Mouse (Mus musculus) stomach, embryonic 15.5 days (tissue): ENCODE data around the gene D10Wsu102e. TPM values are rescaled to one million over a fixed set of nuclear protein-coding genes. Genes with fewer than 3 reads are reported as not detected.

Experiments
- ATAC-seq: fragments of 200-750 bp; cut with Nextera tagmentation; 2 replicates; pipeline ENCODE4 v1.8.0; 2017; ENCODE audit warnings: low read depth, moderate number of reproducible peaks, moderate TSS enrichment; ENCODE audit not compliant: insufficient read depth, low FRiP score
- H3K27ac ChIP-seq: fragments of 300-500 bp; sonication (generic); 2 replicates; pipeline ENCODE4 v1.5.1; 2015; ENCODE audit warnings: mild to moderate bottlenecking, inconsistent platforms
- H3K27me3 ChIP-seq: fragments of 300-500 bp; sonication (generic); replicated peaks from 2 replicates; pipeline ENCODE4 v1.6.1; 2015; ENCODE audit warnings: inconsistent platforms
- H3K36me3 ChIP-seq: fragments of 300-500 bp; sonication (generic); 2 replicates; pipeline ENCODE4 v1.6.1; 2015; ENCODE audit warnings: inconsistent platforms
- H3K4me1 ChIP-seq: fragments of 300-500 bp; sonication (generic); 2 replicates; pipeline ENCODE4 v1.6.1; 2015; ENCODE audit warnings: inconsistent platforms
- H3K4me2 ChIP-seq: fragments of 300-500 bp; sonication (generic); 2 replicates; pipeline ENCODE4 v1.6.1; 2015; ENCODE audit warnings: mild to moderate bottlenecking, inconsistent platforms
- H3K4me3 ChIP-seq: fragments of 300-500 bp; sonication (generic); replicated peaks from 2 replicates; pipeline ENCODE4 v1.5.1; 2015; ENCODE audit warnings: inconsistent platforms
- H3K9ac ChIP-seq: fragments of 300-500 bp; sonication (generic); 2 replicates; pipeline ENCODE4 v1.6.1; 2015; ENCODE audit warnings: inconsistent platforms
- H3K9me3 ChIP-seq: fragments of 300-500 bp; sonication (generic); 2 replicates; pipeline ENCODE4 v1.6.1; 2016; ENCODE audit warnings: inconsistent platforms
- WGBS: fragments of 180-500 bp; shearing (Covaris S2); methylation state at CpG from one replicate; pipeline ENCODE4 v1.1.7; 2015; 5-methylcytosine and 5-hydroxymethylcytosine counted together
- polyA plus RNA-seq: library from polyadenylated mRNA; unstranded; fragments of >200 nt; fragmentation: Nextera tagmentation; extraction: Ambion mirVana; gene quantifications from 2 replicates; pipeline ENCODE4 v1.2.1, GENCODE M21; 2015

The D10Wsu102e gene
- 0.63 and 0.64 TPM in 2 replicates for polyA plus RNA-seq

- Histone ChIP-seq H3K27me3 (no peaks in the 10 kb centered on the region), H3K9ac (peak within 1 kb of the TSS; percentile 82), H3K4me3 (peak within 1 kb of the TSS; percentile 91), H3K9me3 (no peaks in the 10 kb centered on the region), H3K4me1 (peaks cover 9% of the 10 kb centered on the region), H3K36me3 (peaks cover 14% of the 10 kb centered on the region; the same call in 1 of the 2 replicates), H3K4me2 (peak within 1 kb of the TSS; percentile 85), H3K27ac (peak within 1 kb of the TSS; percentile 85)
- peak; percentile 97 for ATAC-seq
- under 1% methylated on average over 30 of the region's 30 CpGs for WGBS
Measured at GRCm38 (mm10) chr10:83359956-83360355, at the start of gene D10Wsu102e. TSS of gene D10Wsu102e (plus strand) at chr10:83360221.

- 46% methylated on average over 7 of the region's 7 CpGs for WGBS
- ATAC-seq: no peak
- no peaks in the 10 kb centered on the region for H3K4me1 ChIP-seq
Measured at GRCm38 (mm10) chr10:83310356-83310755, 49.7 kb upstream of the D10Wsu102e start.

GRCm38 (mm10) chr10:83313033-83313432 is 47.0 kb upstream of the D10Wsu102e start:
- H3K27me3 ChIP-seq: no peaks in the 10 kb centered on the region
- no peak overlapping the region for H3K4me2 ChIP-seq
- no peak for ATAC-seq
- WGBS: 70% methylated on average over 5 of the region's 5 CpGs
- no peaks in the 10 kb centered on the region for H3K4me1 ChIP-seq
- H3K36me3 ChIP-seq: no peaks in the 10 kb centered on the region
- H3K9ac ChIP-seq: no peak overlapping the region
- no peak overlapping the region for H3K27ac ChIP-seq
- H3K9me3 ChIP-seq: no peaks in the 10 kb centered on the region
- H3K4me3 ChIP-seq: no peak overlapping the region

More at GRCm38 (mm10) chr10:83310356-83310755, 49.7 kb upstream of the D10Wsu102e start:
- Histone ChIP-seq H3K9ac (no peak overlapping the region), H3K36me3 (no peaks in the 10 kb centered on the region), H3K27me3 (no peaks in the 10 kb centered on the region), H3K27ac (no peak overlapping the region), H3K4me3 (no peak overlapping the region), H3K9me3 (no peaks in the 10 kb centered on the region), H3K4me2 (no peak overlapping the region)

GRCm38 (mm10) chr10:83320396-83320795 is 39.6 kb upstream of the D10Wsu102e start:
- Histone ChIP-seq H3K9me3 (no peaks in the 10 kb centered on the region), H3K36me3 (no peaks in the 10 kb centered on the region), H3K9ac (no peak overlapping the region), H3K4me3 (no peak overlapping the region), H3K4me1 (no peaks in the 10 kb centered on the region), H3K27ac (no peak overlapping the region), H3K27me3 (no peaks in the 10 kb centered on the region), H3K4me2 (no peak overlapping the region)
- ATAC-seq: no peak
- 67% methylated on average over 6 of the region's 6 CpGs for WGBS

GRCm38 (mm10) chr10:83320870-83321269 is 39.2 kb upstream of the D10Wsu102e start:
- 84% methylated on average over 7 of the region's 7 CpGs for WGBS
- Histone ChIP-seq H3K4me2 (no peak overlapping the region), H3K9me3 (no peaks in the 10 kb centered on the region), H3K27ac (no peak overlapping the region), H3K4me1 (no peaks in the 10 kb centered on the region), H3K9ac (no peak overlapping the region), H3K27me3 (no peaks in the 10 kb centered on the region), H3K4me3 (no peak overlapping the region), H3K36me3 (no peaks in the 10 kb centered on the region)
- ATAC-seq: no peak

- 68% methylated on average over 6 of the region's 6 CpGs for WGBS
- Histone ChIP-seq H3K4me3 (no peak overlapping the region), H3K9me3 (no peaks in the 10 kb centered on the region), H3K36me3 (no peaks in the 10 kb centered on the region), H3K4me1 (no peaks in the 10 kb centered on the region), H3K9ac (no peak overlapping the region), H3K4me2 (no peak overlapping the region), H3K27ac (no peak overlapping the region), H3K27me3 (no peaks in the 10 kb centered on the region)
- ATAC-seq: no peak
Measured at GRCm38 (mm10) chr10:83321528-83321927, 38.5 kb upstream of the D10Wsu102e start.

GRCm38 (mm10) chr10:83322551-83323100 is 37.4 kb upstream of the D10Wsu102e start:
- no peak overlapping the region for H3K4me2 ChIP-seq
- no peak overlapping the region for H3K27ac ChIP-seq
- H3K4me1 ChIP-seq: no peaks in the 10 kb centered on the region
- H3K36me3 ChIP-seq: no peaks in the 10 kb centered on the region
- no peak overlapping the region for H3K9ac ChIP-seq
- 35% methylated on average over 7 of the region's 7 CpGs for WGBS
- H3K27me3 ChIP-seq: no peaks in the 10 kb centered on the region
- no peak overlapping the region for H3K4me3 ChIP-seq
- no peaks in the 10 kb centered on the region for H3K9me3 ChIP-seq
- ATAC-seq: no peak

- Histone ChIP-seq H3K4me2 (no peak overlapping the region), H3K27ac (no peak overlapping the region), H3K36me3 (no peaks in the 10 kb centered on the region), H3K9me3 (no peaks in the 10 kb centered on the region), H3K9ac (no peak overlapping the region), H3K4me1 (no peaks in the 10 kb centered on the region), H3K27me3 (no peaks in the 10 kb centered on the region), H3K4me3 (no peak overlapping the region)
- ATAC-seq: no peak
- WGBS: 56% methylated on average over 3 of the region's 3 CpGs
Measured at GRCm38 (mm10) chr10:83324871-83325270, 35.1 kb upstream of the D10Wsu102e start.

GRCm38 (mm10) chr10:83325903-83326302 is 34.1 kb upstream of the D10Wsu102e start:
- Histone ChIP-seq H3K27ac (no peak overlapping the region), H3K4me3 (no peak overlapping the region), H3K9me3 (no peaks in the 10 kb centered on the region), H3K9ac (no peak overlapping the region), H3K4me1 (no peaks in the 10 kb centered on the region), H3K36me3 (no peaks in the 10 kb centered on the region), H3K4me2 (no peak overlapping the region), H3K27me3 (no peaks in the 10 kb centered on the region)
- no peak for ATAC-seq
- 91% methylated on average over 1 of the region's 1 CpGs for whole genome bisulfite sequencing

GRCm38 (mm10) chr10:83326648-83327285 is 33.3 kb upstream of the D10Wsu102e start:
- no peak overlapping the region for H3K9ac ChIP-seq
- H3K4me2 ChIP-seq: no peak overlapping the region
- H3K36me3 ChIP-seq: no peaks in the 10 kb centered on the region
- H3K27ac ChIP-seq: no peak overlapping the region
- 90% methylated on average over 14 of the region's 14 CpGs for WGBS
- H3K4me1 ChIP-seq: no peaks in the 10 kb centered on the region
- H3K4me3 ChIP-seq: no peak overlapping the region
- H3K9me3 ChIP-seq: no peaks in the 10 kb centered on the region
- ATAC-seq: no peak
- no peaks in the 10 kb centered on the region for H3K27me3 ChIP-seq

- 0 out of 2 replicates have a peak, but pooled peaks cover 3% of the 10 kb centered on the region for H3K27me3 ChIP-seq
- no peak overlapping the region for H3K27ac ChIP-seq
- 80% methylated on average over 5 of the region's 5 CpGs for WGBS
- H3K9ac ChIP-seq: no peak overlapping the region
- H3K4me2 ChIP-seq: no peak overlapping the region
- H3K4me3 ChIP-seq: no peak overlapping the region
- H3K9me3 ChIP-seq: no peaks in the 10 kb centered on the region
- ATAC-seq: no peak
- H3K4me1 ChIP-seq: no peaks in the 10 kb centered on the region
- no peaks in the 10 kb centered on the region for H3K36me3 ChIP-seq
Measured at GRCm38 (mm10) chr10:83328791-83329190, 31.2 kb upstream of the D10Wsu102e start.

- Histone ChIP-seq H3K27me3 (peaks cover 12% of the 10 kb centered on the region), H3K9ac (no peak overlapping the region), H3K4me2 (no peak overlapping the region), H3K27ac (no peak overlapping the region), H3K4me1 (no peaks in the 10 kb centered on the region), H3K4me3 (no peak overlapping the region), H3K36me3 (no peaks in the 10 kb centered on the region), H3K9me3 (no peaks in the 10 kb centered on the region)
- ATAC-seq: no peak
- whole genome bisulfite sequencing: 75% methylated on average over 6 of the region's 6 CpGs
Measured at GRCm38 (mm10) chr10:83330336-83330735, 29.7 kb upstream of the D10Wsu102e start.
